9 mouse cellular contexts compared by ENCODE assay signal in the genomic region with DNA sequence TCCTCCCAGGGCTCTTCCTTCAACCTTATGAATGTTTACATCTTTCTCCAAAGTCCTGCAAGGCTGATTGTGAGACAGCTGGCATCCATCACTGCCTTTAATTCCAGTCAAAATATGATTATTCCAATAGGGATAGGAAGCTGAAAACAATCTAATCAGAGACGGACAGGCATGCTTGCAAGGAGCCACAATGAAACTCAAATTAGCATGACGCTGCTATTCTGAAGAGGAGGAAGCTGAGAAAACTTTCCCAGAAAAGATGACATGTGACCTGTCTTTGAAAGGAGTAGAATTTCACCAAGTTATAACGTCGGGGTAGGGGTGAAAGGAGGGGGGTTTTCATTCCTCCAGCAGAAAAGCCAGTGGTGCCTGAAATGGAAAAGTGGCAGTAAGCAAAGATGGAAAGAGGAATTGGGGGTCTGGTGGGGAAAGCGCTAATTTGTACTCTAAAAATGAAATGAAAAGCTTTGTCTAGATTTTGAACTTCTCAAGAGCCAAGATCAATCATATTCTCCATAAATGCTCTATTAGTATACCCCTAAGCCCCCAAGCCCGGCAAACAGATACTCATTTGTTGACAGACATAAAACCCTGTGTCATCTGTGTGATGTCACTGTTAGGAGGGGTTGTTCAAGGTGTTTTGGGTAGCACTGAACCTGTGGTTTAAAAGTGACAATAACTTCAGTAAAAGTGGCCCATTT. TPM values are rescaled to one million over a fixed set of nuclear protein-coding genes. Genes with fewer than 3 reads are reported as not detected.
DNase-seq lines count a peak whose midpoint lies in the region; ATAC-seq and TF ChIP-seq lines count a peak whose summit lies in the region.
"Had no signal": no experiment of that assay in that cellular context is flagged by ENCODE, and none has a peak within 500 bp of the region (broad histone marks: within the 10 kb centered on the region; RNA-seq: fewer than 3 reads in every experiment).

No protein-coding gene starts in this region.

- no peaks in the 10 kb centered on the region for H3K79me2 ChIP-seq in myocyte (ENCODE audit: control insufficient read depth, insufficient read depth)

- no peak for ATAC-seq in kidney, postnatal 0 days (replicated peaks; ENCODE audit: low FRiP score, low read depth)
- ATAC-seq in intestine, embryonic 16.5 days = no peak
- no peak for ATAC-seq in erythroblast, adult 5-6 weeks (replicated peaks; ENCODE audit: low FRiP score, poor library complexity, severe bottlenecking)

- 23% methylated on average over 6 of the region's 6 CpGs for WGBS in kidney, postnatal 0 days
- WGBS in embryonic facial prominence, embryonic 10.5 days = 32% methylated on average over 6 of the region's 6 CpGs
- WGBS in intestine, embryonic 16.5 days = 33% methylated on average over 6 of the region's 6 CpGs

- no peaks in the 10 kb centered on the region for H3K27me3 ChIP-seq in kidney, postnatal 0 days (ENCODE audit: insufficient read depth, low read length)
- H3K27me3 ChIP-seq in embryonic facial prominence, embryonic 10.5 days (replicated peaks; ENCODE audit: low read depth, poor library complexity, severe bottlenecking) = peaks cover 12% of the 10 kb centered on the region
- no peaks in the 10 kb centered on the region for H3K27me3 ChIP-seq in intestine, embryonic 16.5 days (replicated peaks; ENCODE audit: control insufficient read depth, insufficient read depth, low read length)
- H3K27me3 ChIP-seq in myocyte (ENCODE audit: control insufficient read depth, insufficient read depth, insufficient read length) = no peaks in the 10 kb centered on the region

- H3K36me3 ChIP-seq in kidney, postnatal 0 days (ENCODE audit: insufficient read depth, low read length) = peaks cover 2% of the 10 kb centered on the region; the same call in 1 of the 2 replicates
- no peaks in the 10 kb centered on the region; the same call in 1 of the 2 replicates for H3K36me3 ChIP-seq in embryonic facial prominence, embryonic 10.5 days (replicated peaks)
- H3K36me3 ChIP-seq in intestine, embryonic 16.5 days (ENCODE audit: control insufficient read depth, insufficient read depth, low read length) = no peaks in the 10 kb centered on the region
- H3K36me3 ChIP-seq in myocyte (ENCODE audit: control insufficient read depth, insufficient read depth) = no peaks in the 10 kb centered on the region

- peak overlapping the region; percentile 88 for H3K4me3 ChIP-seq in kidney, postnatal 0 days (replicated peaks; ENCODE audit: low read depth, low read length)
- peak overlapping the region; percentile 92 for H3K4me3 ChIP-seq in embryonic facial prominence, embryonic 10.5 days
- peak overlapping the region; percentile 81 for H3K4me3 ChIP-seq in intestine, embryonic 16.5 days (ENCODE audit: low read length)
- H3K4me3 ChIP-seq in myocyte = peak overlapping the region; percentile 46

- peak overlapping the region; percentile 48; the same call in 1 of the 2 replicates for H3K27ac ChIP-seq in kidney, postnatal 0 days
- 0 out of 2 replicates have a peak overlapping the region, but pooled peaks have one; percentile 97 for H3K27ac ChIP-seq in embryonic facial prominence, embryonic 10.5 days (replicated peaks)
- H3K27ac ChIP-seq in intestine, embryonic 16.5 days (ENCODE audit: low read length) = no peak overlapping the region

- TF ChIP-seq CTCF in kidney, postnatal 0 days (IDR thresholded peaks at IDR 0.05; ENCODE audit: low read depth) = no peak

- H3K4me2 ChIP-seq in kidney, postnatal 0 days (ENCODE audit: low read length) = peak overlapping the region; percentile 80
- peak overlapping the region; percentile 84 for H3K4me2 ChIP-seq in intestine, embryonic 16.5 days (ENCODE audit: low read depth, low read length)
- H3K4me2 ChIP-seq in myocyte (ENCODE audit: low read depth) = peak overlapping the region; percentile 80

- DNase-seq in kidney, postnatal 0 days (ENCODE audit: low spot score) = peak; percentile 50
- DNase-seq in kidney, postnatal 36 days = no peak
- DNase-seq in embryonic facial prominence, embryonic 10.5 days (ENCODE audit: low spot score) = no peak
- DNase-seq in layer of hippocampus, postnatal 25 days (ENCODE audit: extremely low spot score in 1 of 2, low spot score in 1 of 2) = no peak
- DNase-seq in left cerebral cortex, postnatal 25 days (ENCODE audit: low spot score in 2 of 2) = no peak

- H3K4me1 ChIP-seq in kidney, postnatal 0 days (replicated peaks; ENCODE audit: insufficient read depth, low read length) = no peaks in the 10 kb centered on the region
- H3K4me1 ChIP-seq in embryonic facial prominence, embryonic 10.5 days = peaks cover 31% of the 10 kb centered on the region
- H3K4me1 ChIP-seq in intestine, embryonic 16.5 days (ENCODE audit: control insufficient read depth, insufficient read depth, low read length) = peaks cover 4% of the 10 kb centered on the region; the same call in 1 of the 2 replicates

- no peak overlapping the region for H3ac ChIP-seq in myocyte (ENCODE audit: control insufficient read depth, insufficient read length)

- TF ChIP-seq POLR2A in myocyte (IDR thresholded peaks at IDR 0.05; ENCODE audit: insufficient read length, low read depth) = no peak

- H3K9me3 ChIP-seq in kidney, postnatal 0 days (replicated peaks; ENCODE audit: low read length) = no peaks in the 10 kb centered on the region
- H3K9me3 ChIP-seq in embryonic facial prominence, embryonic 10.5 days = no peaks in the 10 kb centered on the region
- H3K9me3 ChIP-seq in intestine, embryonic 16.5 days (ENCODE audit: control insufficient read depth, low read length) = no peaks in the 10 kb centered on the region

- intact Hi-C loops in left cerebral cortex, postnatal 25 days (cut with DNase I) = no loop called here

- H3K9ac ChIP-seq in kidney, postnatal 0 days (ENCODE audit: low read depth, low read length) = no peak overlapping the region
- no peak overlapping the region for H3K9ac ChIP-seq in intestine, embryonic 16.5 days (ENCODE audit: low read depth, low read length)

TF ChIP-seq in myocyte, 11 proteins besides CTCF, POLR2A, EP300 and RAD21:
- TF ChIP-seq USF1 (IDR thresholded peaks at IDR 0.05; ENCODE audit: low read depth) (peak; percentile 23), MAX (IDR thresholded peaks at IDR 0.05; ENCODE audit: low read depth) (no peak)

RNA-seq across cellular contexts. Expression of a gene that starts 1.1 kb away (rescaled TPM):
- polyA plus RNA-seq in kidney, postnatal 0 days (2015; fragmentation: Nextera tagmentation; extraction: Ambion mirVana) = 35.3 and 37.8 TPM in 2 replicates
- polyA plus RNA-seq in embryonic facial prominence, embryonic 10.5 days (2016; fragmentation: Nextera tagmentation; extraction: Ambion mirVana) = 48.5 and 52.2 TPM in 2 replicates
- 21.8 and 24.5 TPM in 2 replicates for polyA plus RNA-seq in intestine, embryonic 16.5 days (2015; fragmentation: Nextera tagmentation; extraction: Ambion mirVana)
- polyA plus RNA-seq in myocyte (2012; fragmentation: generic; extraction: Trizol) = 7.8 TPM
- 2.7 TPM in 1 of 2 replicates, not detected in the other for total RNA-seq in erythroblast, adult 5-6 weeks (2015; ENCODE audit: low replicate concordance)
- total RNA-seq in erythroblast, adult 5-6 weeks (2017; ENCODE audit: low replicate concordance) = 1.8 and 3.2 TPM in 2 replicates
- 10 to 100 TPM; 35.5 to 46.3 TPM for total RNA-seq in layer of hippocampus, postnatal 25 days (2021)
- 10 to 100 TPM; 40.0 to 42.2 TPM for total RNA-seq in left cerebral cortex, postnatal 25 days (2021)

RNA-seq across cellular contexts. Expression of a gene that starts 5.4 kb away (rescaled TPM):
- not detected in 2 replicates for polyA plus RNA-seq in kidney, postnatal 0 days (2015; fragmentation: Nextera tagmentation; extraction: Ambion mirVana)
- polyA plus RNA-seq in embryonic facial prominence, embryonic 10.5 days (2016; fragmentation: Nextera tagmentation; extraction: Ambion mirVana) = 0.16 TPM in 1 of 2 replicates, not detected in the other
- not detected in 2 replicates for polyA plus RNA-seq in intestine, embryonic 16.5 days (2015; fragmentation: Nextera tagmentation; extraction: Ambion mirVana)
- polyA plus RNA-seq in myocyte (2012; fragmentation: generic; extraction: Trizol) = not detected
- total RNA-seq in erythroblast, adult 5-6 weeks (2015; ENCODE audit: low replicate concordance) = not detected in 2 replicates
- not detected in 2 replicates for total RNA-seq in erythroblast, adult 5-6 weeks (2017; ENCODE audit: low replicate concordance)
- total RNA-seq in layer of hippocampus, postnatal 25 days (2021) = not detected
- not detected for total RNA-seq in left cerebral cortex, postnatal 25 days (2021)
- total RNA-seq: hematopoietic stem cell, adult 5-6 weeks had no signal

RNA-seq across cellular contexts. Expression of a gene that starts 31.9 kb away (rescaled TPM):
- 27.5 and 27.6 TPM in 2 replicates for polyA plus RNA-seq in kidney, postnatal 0 days (2015; fragmentation: Nextera tagmentation; extraction: Ambion mirVana)
- polyA plus RNA-seq in embryonic facial prominence, embryonic 10.5 days (2016; fragmentation: Nextera tagmentation; extraction: Ambion mirVana) = 2.5 and 2.8 TPM in 2 replicates
- 44.7 and 46.7 TPM in 2 replicates for polyA plus RNA-seq in intestine, embryonic 16.5 days (2015; fragmentation: Nextera tagmentation; extraction: Ambion mirVana)
- 4.3 TPM for polyA plus RNA-seq in myocyte (2012; fragmentation: generic; extraction: Trizol)
- total RNA-seq in erythroblast, adult 5-6 weeks (2015; ENCODE audit: low replicate concordance) = 1.9 TPM in 1 of 2 replicates, not detected in the other
- total RNA-seq in erythroblast, adult 5-6 weeks (2017; ENCODE audit: low replicate concordance) = 0.17 TPM in 1 of 2 replicates, not detected in the other
- 1 to 10 TPM; 1.5 to 1.9 TPM for total RNA-seq in layer of hippocampus, postnatal 25 days (2021)
- 1 to 10 TPM; 1.4 to 1.7 TPM for total RNA-seq in left cerebral cortex, postnatal 25 days (2021)
